39 mouse cellular contexts compared by ENCODE assay signal in the genomic region with DNA sequence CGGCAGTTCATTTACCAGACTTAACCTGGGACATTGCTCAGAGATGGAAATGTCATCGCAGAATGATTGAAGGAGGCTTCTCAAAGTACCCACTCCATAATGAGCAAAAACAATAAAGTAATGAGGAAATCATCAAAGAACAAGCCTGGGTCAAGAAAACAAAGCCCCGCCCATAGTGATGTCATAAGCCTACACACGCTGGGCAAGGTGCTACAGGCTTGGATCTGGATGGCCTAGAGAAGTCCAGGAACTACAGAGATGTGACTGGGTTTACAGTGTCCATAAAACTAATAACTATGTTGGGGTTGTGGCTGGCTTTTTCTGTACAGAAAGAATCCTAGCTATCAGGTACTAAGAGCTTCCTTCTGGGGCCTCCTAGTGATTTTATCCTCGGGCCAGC. TPM values are rescaled to one million over a fixed set of nuclear protein-coding genes. Genes with fewer than 3 reads are reported as not detected.
"Had no signal": no experiment of that assay in that cellular context is flagged by ENCODE, and none has a peak within 500 bp of the region (broad histone marks: within the 10 kb centered on the region; RNA-seq: fewer than 3 reads in every experiment).

No protein-coding gene starts in this region.

- H3K4me2 ChIP-seq: limb, embryonic 12.5 days; limb, embryonic 13.5 days; limb, embryonic 15.5 days; liver, embryonic 11.5 days; liver, embryonic 12.5 days; liver, embryonic 13.5 days; liver, embryonic 15.5 days; lung, embryonic 14.5 days; lung, embryonic 15.5 days; midbrain, embryonic 11.5 days; midbrain, embryonic 12.5 days; midbrain, embryonic 13.5 days; midbrain, embryonic 15.5 days; neural tube, embryonic 12.5 days had no signal

- DNase-seq: left cerebral cortex, postnatal 4 days; liver; liver, embryonic 13.5 days; liver, postnatal 0 days; lung, adult 18-20 months; lung, adult 2 months; lung, embryonic 14.5 days; lung, postnatal 10 days; lung, postnatal 14 days; lung, postnatal 36 days; lung, postnatal 4 days; midbrain, embryonic 14.5 days had no signal

- H3K9ac ChIP-seq: limb, embryonic 12.5 days; limb, embryonic 13.5 days; limb, embryonic 15.5 days; liver, embryonic 12.5 days; liver, embryonic 13.5 days; liver, embryonic 14.5 days; liver, embryonic 15.5 days; liver, postnatal 0 days; lung, embryonic 14.5 days; lung, embryonic 15.5 days; midbrain, embryonic 12.5 days; midbrain, embryonic 13.5 days; midbrain, embryonic 15.5 days; neural tube, embryonic 12.5 days had no signal

- H3K36me3 ChIP-seq: limb, embryonic 10.5 days; limb, embryonic 12.5 days; limb, embryonic 13.5 days; limb, embryonic 15.5 days; liver, embryonic 12.5 days; liver, embryonic 13.5 days; liver, embryonic 15.5 days; lung, embryonic 15.5 days; midbrain, embryonic 10.5 days; midbrain, embryonic 12.5 days; midbrain, embryonic 13.5 days; midbrain, embryonic 15.5 days; neural tube, embryonic 12.5 days had no signal

- H3K4me3 ChIP-seq: limb, embryonic 10.5 days; limb, embryonic 12.5 days; limb, embryonic 13.5 days; limb, embryonic 15.5 days; liver, embryonic 12.5 days; liver, embryonic 13.5 days; liver, embryonic 15.5 days; lung, embryonic 15.5 days; megakaryocyte, embryonic 14.5 days; midbrain, embryonic 10.5 days; midbrain, embryonic 12.5 days; midbrain, embryonic 13.5 days; midbrain, embryonic 15.5 days; myocyte; neural tube, embryonic 12.5 days had no signal

- H3K9me3 ChIP-seq: limb, embryonic 10.5 days; limb, embryonic 12.5 days; limb, embryonic 13.5 days; limb, embryonic 15.5 days; liver, embryonic 12.5 days; liver, embryonic 13.5 days; liver, embryonic 15.5 days; lung, embryonic 15.5 days; midbrain, embryonic 10.5 days; midbrain, embryonic 12.5 days; midbrain, embryonic 13.5 days; midbrain, embryonic 15.5 days; neural tube, embryonic 12.5 days had no signal

- ATAC-seq: liver, embryonic 12.5 days; liver, postnatal 0 days; lung, postnatal 0 days; midbrain, embryonic 13.5 days; midbrain, embryonic 15.5 days; midbrain, embryonic 16.5 days had no signal

- H3K4me1 ChIP-seq: limb, embryonic 10.5 days; limb, embryonic 12.5 days; limb, embryonic 15.5 days; liver, embryonic 12.5 days; liver, embryonic 13.5 days; liver, embryonic 15.5 days; lung, embryonic 15.5 days; megakaryocyte, embryonic 14.5 days; midbrain, embryonic 10.5 days; midbrain, embryonic 12.5 days; midbrain, embryonic 13.5 days; midbrain, embryonic 15.5 days; neural tube, embryonic 12.5 days had no signal

- H3K27me3 ChIP-seq: limb, embryonic 12.5 days; limb, embryonic 13.5 days; limb, embryonic 15.5 days; liver, embryonic 12.5 days; liver, embryonic 13.5 days; liver, embryonic 15.5 days; lung, embryonic 15.5 days; megakaryocyte, embryonic 14.5 days; midbrain, embryonic 12.5 days; midbrain, embryonic 13.5 days; midbrain, embryonic 15.5 days; neural tube, embryonic 12.5 days had no signal

- H3K27ac ChIP-seq: limb, embryonic 10.5 days; limb, embryonic 12.5 days; limb, embryonic 13.5 days; limb, embryonic 15.5 days; liver, embryonic 12.5 days; liver, embryonic 13.5 days; liver, embryonic 14.5 days; liver, embryonic 15.5 days; lung, embryonic 15.5 days; macrophage; midbrain, embryonic 10.5 days; midbrain, embryonic 12.5 days; midbrain, embryonic 13.5 days; midbrain, embryonic 15.5 days; neural tube, embryonic 12.5 days had no signal

RNA-seq across cellular contexts. Expression of a gene that starts 41.6 kb away (rescaled TPM):
- total RNA-seq: liver, adult 2 months; megakaryocyte progenitor cell, adult 5-6 weeks; megakaryocyte, adult 5-6 weeks; megakaryocyte-erythroid progenitor cell, adult 5-6 weeks; monocyte, adult 5-6 weeks had no signal
- polyA plus RNA-seq: liver, adult 2 months; liver, embryonic 11.5 days; liver, embryonic 12.5 days; liver, embryonic 13.5 days; liver, embryonic 14.5 days; liver, embryonic 15.5 days; liver, embryonic 16.5 days; liver, postnatal 0 days; lung, embryonic 16.5 days; lung, postnatal 0 days; macrophage; midbrain, embryonic 10.5 days; midbrain, embryonic 11.5 days; midbrain, embryonic 13.5 days; midbrain, embryonic 14.5 days had no signal
